Mouse (Mus musculus): ENCODE measurements around the gene Cfap157. TPM values are rescaled to one million over a fixed set of nuclear protein-coding genes. Genes with fewer than 3 reads are reported as not detected.

The Cfap157 gene
- 0.45 and 1.4 TPM in 2 replicates for polyA plus RNA-seq (2015; fragmentation: Nextera tagmentation; extraction: Ambion mirVana)

GRCm38 (mm10) chr2:32784048-32784681 lies at the start of gene Cfap157:
Cfap157 (minus strand) TSS chr2:32784428.
- no peak within 1 kb of the TSS for H3K4me2 ChIP-seq
- 72% methylated on average over 4 of the region's 4 CpGs for WGBS
- H3K27me3 ChIP-seq: no peaks in the 10 kb centered on the region
- H3K36me3 ChIP-seq (ENCODE audit: poor library complexity, severe bottlenecking): 0 out of 2 replicates have a peak, but pooled peaks cover 7% of the 10 kb centered on the region
- no peak within 1 kb of the TSS for H3K9ac ChIP-seq
- H3K27ac ChIP-seq: no peak within 1 kb of the TSS
- H3K4me3 ChIP-seq: no peak within 1 kb of the TSS
- ATAC-seq: no peak
- no peaks in the 10 kb centered on the region for H3K4me1 ChIP-seq
- H3K9me3 ChIP-seq (replicated peaks): no peaks in the 10 kb centered on the region

- no peak overlapping the region for H3K9ac ChIP-seq
- ATAC-seq: no peak
- no peak overlapping the region for H3K4me3 ChIP-seq
- H3K4me2 ChIP-seq: no peak overlapping the region
- peaks cover 5% of the 10 kb centered on the region for H3K4me1 ChIP-seq
- no peak overlapping the region for H3K27ac ChIP-seq
- no peaks in the 10 kb centered on the region for H3K27me3 ChIP-seq
- WGBS: 83% methylated on average over 11 of the region's 11 CpGs
- no peaks in the 10 kb centered on the region for H3K36me3 ChIP-seq (ENCODE audit: poor library complexity, severe bottlenecking)
- H3K9me3 ChIP-seq (replicated peaks): no peaks in the 10 kb centered on the region
Measured at GRCm38 (mm10) chr2:32828979-32829676, 44.9 kb upstream of the Cfap157 start.

DNA sequence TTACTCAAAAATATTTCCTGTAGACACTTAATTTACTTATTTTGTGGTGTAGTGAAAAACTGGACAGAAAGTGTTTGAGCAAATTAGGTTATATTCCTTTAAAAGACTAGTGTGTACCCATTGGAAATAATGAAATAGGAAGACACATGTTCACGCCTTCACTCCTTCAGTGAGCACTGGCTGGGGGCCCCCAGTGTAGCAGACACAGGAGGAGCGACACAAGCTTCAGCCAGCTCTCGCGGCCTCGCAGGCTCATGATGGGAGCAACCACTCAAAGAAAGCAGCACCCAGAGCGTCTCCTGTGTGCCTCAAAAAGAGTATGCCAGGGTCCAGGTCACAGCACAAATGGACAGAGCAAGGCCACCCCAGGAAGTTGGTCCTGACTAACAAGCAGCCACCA lies 41.6 kb upstream of the Cfap157 start:
- no peak overlapping the region for H3K4me3 ChIP-seq
- no peak overlapping the region for H3K4me2 ChIP-seq
- H3K27ac ChIP-seq: no peak overlapping the region
- H3K36me3 ChIP-seq (ENCODE audit: poor library complexity, severe bottlenecking): no peaks in the 10 kb centered on the region; the same call in 1 of the 2 replicates
- peaks cover 20% of the 10 kb centered on the region for H3K4me1 ChIP-seq
- no peaks in the 10 kb centered on the region for H3K9me3 ChIP-seq (replicated peaks)
- WGBS: 78% methylated on average over 6 of the region's 6 CpGs
- H3K9ac ChIP-seq: no peak overlapping the region
- no peak for ATAC-seq
- no peaks in the 10 kb centered on the region for H3K27me3 ChIP-seq

DNA sequence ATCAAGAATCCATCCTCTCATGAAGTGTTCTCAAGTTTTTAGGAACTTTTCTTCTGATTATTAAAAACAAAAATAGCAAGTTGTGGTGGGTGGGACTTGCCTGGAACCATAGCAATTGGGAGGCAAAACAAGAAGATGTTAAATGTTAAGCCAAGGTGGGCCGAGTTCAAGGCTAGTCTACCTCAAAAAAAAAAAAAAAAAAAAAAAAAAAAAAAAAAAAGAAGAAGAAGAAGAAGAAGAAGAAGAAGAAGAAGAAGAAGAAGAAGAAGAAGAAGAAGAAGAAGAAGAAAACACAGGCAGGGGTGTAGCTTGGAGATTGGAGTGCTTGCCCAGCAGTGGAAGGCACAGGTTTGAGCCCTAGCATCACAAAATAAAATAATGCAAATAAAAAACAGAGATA lies 40.5 kb upstream of the Cfap157 start:
- no peak overlapping the region for H3K9ac ChIP-seq
- peaks cover 8% of the 10 kb centered on the region; the same call in 1 of the 2 replicates for H3K36me3 ChIP-seq (ENCODE audit: poor library complexity, severe bottlenecking)
- H3K4me2 ChIP-seq: no peak overlapping the region
- 94% methylated on average over 1 of the region's 1 CpGs for WGBS
- no peak overlapping the region for H3K27ac ChIP-seq
- no peaks in the 10 kb centered on the region for H3K9me3 ChIP-seq (replicated peaks)
- no peaks in the 10 kb centered on the region for H3K27me3 ChIP-seq
- H3K4me1 ChIP-seq: peaks cover 20% of the 10 kb centered on the region
- no peak overlapping the region for H3K4me3 ChIP-seq
- ATAC-seq: no peak

DNA sequence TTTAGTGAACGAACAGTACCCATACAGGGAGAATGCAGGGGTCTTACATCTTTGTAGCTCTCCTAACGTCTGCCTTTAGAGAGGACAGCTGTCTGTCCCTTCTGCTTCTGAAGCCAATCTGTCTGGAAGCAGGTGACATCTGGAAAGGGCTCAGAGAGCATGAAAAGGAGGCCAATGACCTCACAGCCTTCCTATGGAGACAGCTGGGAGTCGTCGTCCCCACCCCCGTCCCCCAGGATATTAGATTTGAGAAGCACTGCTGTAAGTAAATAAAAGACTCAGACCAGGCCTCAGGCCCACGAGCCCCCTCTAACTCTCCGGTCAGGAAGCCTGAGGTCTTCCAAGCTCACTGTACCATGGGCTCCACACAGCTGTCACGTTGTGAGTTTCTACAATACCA lies 40.0 kb upstream of the Cfap157 start:
- ATAC-seq: no peak
- no peaks in the 10 kb centered on the region for H3K9me3 ChIP-seq (replicated peaks)
- H3K9ac ChIP-seq: no peak overlapping the region
- H3K36me3 ChIP-seq (ENCODE audit: poor library complexity, severe bottlenecking): peaks cover 8% of the 10 kb centered on the region; the same call in 1 of the 2 replicates
- H3K4me3 ChIP-seq: no peak overlapping the region
- H3K27ac ChIP-seq: peak overlapping the region; percentile 2
- H3K4me1 ChIP-seq: peaks cover 20% of the 10 kb centered on the region
- 48% methylated on average over 8 of the region's 8 CpGs for WGBS
- no peaks in the 10 kb centered on the region for H3K27me3 ChIP-seq
- no peak overlapping the region for H3K4me2 ChIP-seq

- WGBS: 67% methylated on average over 8 of the region's 8 CpGs
- Histone ChIP-seq H3K27me3 (no peaks in the 10 kb centered on the region), H3K4me2 (no peak overlapping the region), H3K4me1 (peaks cover 20% of the 10 kb centered on the region), H3K4me3 (no peak overlapping the region), H3K9me3 (replicated peaks) (no peaks in the 10 kb centered on the region), H3K36me3 (ENCODE audit: poor library complexity, severe bottlenecking) (peaks cover 10% of the 10 kb centered on the region; the same call in 1 of the 2 replicates), H3K27ac (no peak overlapping the region; the same call in 1 of the 2 replicates), H3K9ac (no peak overlapping the region)
- ATAC-seq: no peak
Measured at GRCm38 (mm10) chr2:32823579-32824154, 39.4 kb upstream of the Cfap157 start.

DNA sequence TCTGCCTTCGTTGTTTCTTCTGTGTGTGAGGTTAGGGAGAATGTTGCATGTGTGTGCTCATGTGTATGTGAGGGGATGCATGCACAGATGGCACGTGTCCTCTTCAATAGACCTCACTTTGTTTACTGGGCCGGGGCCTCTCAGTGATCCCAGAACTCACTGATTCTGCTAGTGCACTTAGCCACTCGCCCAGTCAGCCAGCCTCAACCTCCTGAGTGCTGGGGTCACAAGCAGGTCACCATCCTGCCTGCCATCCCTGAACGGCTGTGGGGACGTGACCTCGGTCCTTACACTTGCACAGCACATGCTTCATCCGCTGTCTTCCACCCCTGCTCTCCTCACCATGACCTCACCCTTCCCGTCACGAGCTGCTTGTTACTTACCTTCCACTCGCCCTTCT lies 38.9 kb upstream of the Cfap157 start:
- H3K27ac ChIP-seq: 0 out of 2 replicates have a peak overlapping the region, but pooled peaks have one; percentile 8
- H3K4me3 ChIP-seq: no peak overlapping the region
- 69% methylated on average over 11 of the region's 11 CpGs for WGBS
- H3K27me3 ChIP-seq: no peaks in the 10 kb centered on the region
- ATAC-seq: no peak
- H3K9me3 ChIP-seq (replicated peaks): no peaks in the 10 kb centered on the region
- peaks cover 14% of the 10 kb centered on the region for H3K36me3 ChIP-seq (ENCODE audit: poor library complexity, severe bottlenecking)
- H3K4me1 ChIP-seq: peaks cover 20% of the 10 kb centered on the region
- no peak overlapping the region for H3K9ac ChIP-seq
- no peak overlapping the region for H3K4me2 ChIP-seq

GRCm38 (mm10) chr2:32822643-32823042 lies 38.4 kb upstream of the Cfap157 start:
- Histone ChIP-seq H3K9ac (no peak overlapping the region), H3K4me2 (no peak overlapping the region), H3K27me3 (no peaks in the 10 kb centered on the region), H3K4me3 (no peak overlapping the region), H3K4me1 (peaks cover 25% of the 10 kb centered on the region), H3K27ac (0 out of 2 replicates have a peak overlapping the region, but pooled peaks have one; percentile 8), H3K9me3 (replicated peaks) (no peaks in the 10 kb centered on the region), H3K36me3 (ENCODE audit: poor library complexity, severe bottlenecking) (peaks cover 19% of the 10 kb centered on the region)
- ATAC-seq: no peak
- WGBS: 91% methylated on average over 6 of the region's 6 CpGs

GRCm38 (mm10) chr2:32821041-32821802 lies 37.0 kb upstream of the Cfap157 start:
- 71% methylated on average over 11 of the region's 11 CpGs for WGBS
- no peaks in the 10 kb centered on the region for H3K9me3 ChIP-seq (replicated peaks)
- no peak overlapping the region for H3K9ac ChIP-seq
- no peak overlapping the region for H3K27ac ChIP-seq
- peaks cover 34% of the 10 kb centered on the region for H3K4me1 ChIP-seq
- peaks cover 28% of the 10 kb centered on the region for H3K36me3 ChIP-seq (ENCODE audit: poor library complexity, severe bottlenecking)
- H3K4me3 ChIP-seq: no peak overlapping the region
- H3K4me2 ChIP-seq: no peak overlapping the region
- ATAC-seq: no peak
- no peaks in the 10 kb centered on the region for H3K27me3 ChIP-seq

DNA sequence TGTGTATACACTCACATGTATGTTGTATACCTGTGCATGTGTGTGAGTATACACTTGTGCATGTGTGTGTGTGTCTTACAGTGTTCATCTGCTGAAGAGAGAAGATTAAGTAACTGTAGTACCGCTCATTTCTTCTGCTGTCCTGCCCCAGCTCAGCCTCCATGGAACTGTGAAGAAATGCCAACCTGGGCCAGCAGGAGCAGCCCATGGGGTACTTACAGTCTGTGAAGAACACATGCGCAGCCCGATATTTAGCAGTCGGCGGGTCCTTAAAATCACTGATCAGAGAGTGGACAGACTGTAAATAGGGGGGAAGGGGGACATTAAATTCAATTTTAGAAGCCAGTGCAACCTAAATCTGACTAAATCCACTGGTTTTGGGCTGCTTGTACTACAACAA lies 34.0 kb upstream of the Cfap157 start:
- no peak overlapping the region for H3K9ac ChIP-seq
- peaks cover 20% of the 10 kb centered on the region for H3K4me1 ChIP-seq
- peaks cover 47% of the 10 kb centered on the region for H3K36me3 ChIP-seq (ENCODE audit: poor library complexity, severe bottlenecking)
- no peak for ATAC-seq
- WGBS: 96% methylated on average over 5 of the region's 5 CpGs
- no peak overlapping the region for H3K4me3 ChIP-seq
- no peak overlapping the region for H3K4me2 ChIP-seq
- H3K9me3 ChIP-seq (replicated peaks): no peaks in the 10 kb centered on the region
- H3K27ac ChIP-seq: peak overlapping the region; percentile 84; the same call in 1 of the 2 replicates
- H3K27me3 ChIP-seq: no peaks in the 10 kb centered on the region

DNA sequence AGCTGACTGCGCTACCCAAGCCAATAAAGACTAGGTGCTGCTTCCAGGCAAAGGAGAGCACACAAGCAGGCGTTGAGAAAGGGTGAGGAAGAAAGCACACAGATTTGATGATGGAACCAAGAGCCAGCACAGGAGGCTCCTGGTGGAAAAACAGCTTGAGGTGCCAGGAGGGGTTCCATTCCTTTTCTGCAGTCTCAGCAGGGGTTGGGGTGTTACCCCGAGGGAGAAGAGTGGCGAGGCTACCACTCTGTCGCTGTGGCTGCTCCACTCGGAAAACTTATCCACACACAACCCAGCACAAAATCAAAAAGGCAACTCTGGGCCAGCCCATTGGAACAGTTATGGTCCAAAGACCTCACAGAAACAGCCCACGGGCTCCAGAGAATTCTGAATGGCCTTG lies 33.4 kb upstream of the Cfap157 start:
- Histone ChIP-seq H3K4me2 (no peak overlapping the region), H3K27me3 (no peaks in the 10 kb centered on the region), H3K27ac (peak overlapping the region; percentile 84), H3K4me1 (peaks cover 14% of the 10 kb centered on the region), H3K9ac (no peak overlapping the region), H3K4me3 (no peak overlapping the region), H3K36me3 (ENCODE audit: poor library complexity, severe bottlenecking) (peaks cover 53% of the 10 kb centered on the region), H3K9me3 (replicated peaks) (no peaks in the 10 kb centered on the region)
- 56% methylated on average over 7 of the region's 7 CpGs for WGBS
- no peak for ATAC-seq
